Mouse (Mus musculus): ENCODE measurements around the gene Stk24. TPM values are rescaled to one million over a fixed set of nuclear protein-coding genes. Genes with fewer than 3 reads are reported as not detected.
A peak's percentile ranks its signal among the peaks of the same experiment; 100 is the strongest.

The Stk24 gene
- polyA plus RNA-seq, 1 experiment from 2014 or later = 15.2 TPM

DNA sequence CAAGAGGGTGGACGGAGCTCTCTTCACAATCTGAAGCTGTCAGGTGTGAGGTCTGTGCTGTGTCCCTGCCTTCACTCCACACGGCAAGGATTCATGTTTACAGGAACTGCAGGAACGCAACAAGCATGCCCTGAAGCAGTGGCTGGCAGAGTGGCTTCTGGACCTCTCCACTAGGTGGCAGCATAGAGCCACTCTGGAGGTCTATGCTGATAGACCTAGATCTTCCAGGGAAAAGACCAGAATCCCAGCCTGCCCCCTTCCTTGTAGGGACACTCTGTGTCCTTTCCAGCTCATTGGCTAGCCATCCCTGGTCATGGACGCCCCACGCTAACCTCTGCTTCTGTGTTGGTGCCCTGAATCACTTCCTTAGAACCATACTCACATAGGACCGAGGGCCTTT, 100.7 kb downstream of the Stk24 start:
- H3K4me3 ChIP-seq (replicated peaks) = no peak overlapping the region
- H3K4me2 ChIP-seq = no peak overlapping the region
- no peak overlapping the region for H3K27ac ChIP-seq (replicated peaks)
- ATAC-seq (ENCODE audit: low FRiP score) = peak; percentile 75
- peaks cover 68% of the 10 kb centered on the region for H3K36me3 ChIP-seq
- H3K9ac ChIP-seq (replicated peaks) = no peak overlapping the region
- WGBS = 33% methylated on average over 6 of the region's 6 CpGs
- no peaks in the 10 kb centered on the region for H3K27me3 ChIP-seq (replicated peaks)
- 0 out of 2 replicates have a peak, but pooled peaks cover 3% of the 10 kb centered on the region for H3K4me1 ChIP-seq
- H3K9me3 ChIP-seq (replicated peaks) = no peaks in the 10 kb centered on the region

DNA sequence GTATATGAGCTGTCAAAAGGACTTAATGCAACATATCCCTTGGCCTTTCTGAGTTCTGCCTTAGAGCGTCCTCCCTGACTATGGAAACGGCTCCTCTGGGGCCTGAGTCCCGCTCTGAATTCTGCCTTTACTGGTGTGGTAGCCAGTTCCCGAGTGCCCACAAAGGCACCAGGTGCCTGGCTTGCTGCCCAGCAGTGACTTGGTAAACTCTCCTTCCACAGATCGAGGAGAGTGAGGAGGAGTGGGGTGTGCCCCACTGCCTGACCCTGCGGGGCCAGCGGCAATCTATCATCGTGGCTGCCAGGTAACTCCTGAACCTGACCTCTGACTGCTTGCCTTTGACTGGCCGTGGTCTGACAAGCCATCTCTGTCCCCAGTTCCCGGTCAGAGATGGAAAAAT, 103.8 kb downstream of the Stk24 start:
- Histone ChIP-seq H3K9me3 (replicated peaks) (no peaks in the 10 kb centered on the region), H3K36me3 (peaks cover 64% of the 10 kb centered on the region), H3K9ac (replicated peaks) (no peak overlapping the region), H3K4me3 (replicated peaks) (no peak overlapping the region), H3K4me1 (0 out of 2 replicates have a peak, but pooled peaks cover 3% of the 10 kb centered on the region), H3K4me2 (no peak overlapping the region), H3K27ac (replicated peaks) (no peak overlapping the region), H3K27me3 (replicated peaks) (no peaks in the 10 kb centered on the region)
- WGBS = 74% methylated on average over 10 of the region's 10 CpGs
- no peak for ATAC-seq (ENCODE audit: low FRiP score)

DNA sequence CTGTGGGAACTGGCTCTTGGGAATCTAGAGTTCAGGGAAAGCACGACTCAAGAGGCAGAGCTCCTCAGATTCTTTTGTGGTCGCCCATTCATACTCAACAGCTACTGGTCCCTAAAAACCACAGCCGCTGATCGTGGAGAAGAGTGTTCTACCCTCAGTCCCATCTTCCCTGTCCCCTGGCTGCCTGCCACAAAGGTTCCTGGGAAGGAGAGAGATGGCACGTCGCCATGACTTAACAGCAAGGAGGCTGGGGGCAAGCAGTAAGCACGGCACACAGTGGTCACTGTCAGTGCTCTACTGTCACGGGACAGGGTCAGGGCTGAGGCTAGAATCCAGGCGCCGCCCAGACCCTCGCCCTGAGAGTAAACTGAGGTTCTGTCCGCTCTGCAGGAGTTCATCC, 104.8 kb downstream of the Stk24 start:
- H3K4me1 ChIP-seq = 0 out of 2 replicates have a peak, but pooled peaks cover 3% of the 10 kb centered on the region
- H3K9ac ChIP-seq (replicated peaks) = no peak overlapping the region
- H3K4me2 ChIP-seq = no peak overlapping the region
- WGBS = 81% methylated on average over 12 of the region's 12 CpGs
- no peak overlapping the region for H3K4me3 ChIP-seq (replicated peaks)
- H3K27ac ChIP-seq (replicated peaks) = no peak overlapping the region
- no peak for ATAC-seq (ENCODE audit: low FRiP score)
- H3K36me3 ChIP-seq = peaks cover 59% of the 10 kb centered on the region
- H3K27me3 ChIP-seq (replicated peaks) = no peaks in the 10 kb centered on the region
- no peaks in the 10 kb centered on the region for H3K9me3 ChIP-seq (replicated peaks)

- no peak for ATAC-seq (ENCODE audit: low FRiP score)
- Histone ChIP-seq H3K27ac (replicated peaks) (no peak overlapping the region), H3K27me3 (replicated peaks) (no peaks in the 10 kb centered on the region), H3K4me2 (no peak overlapping the region), H3K4me3 (replicated peaks) (no peak overlapping the region), H3K9ac (replicated peaks) (no peak overlapping the region), H3K36me3 (peaks cover 44% of the 10 kb centered on the region), H3K4me1 (no peaks in the 10 kb centered on the region), H3K9me3 (replicated peaks) (no peaks in the 10 kb centered on the region)
- 90% methylated on average over 6 of the region's 6 CpGs for WGBS
These were observed 109.3 kb downstream of the Stk24 start for GRCm38 (mm10) chr14:121270490-121270889.

- no peaks in the 10 kb centered on the region for H3K27me3 ChIP-seq (replicated peaks)
- H3K4me1 ChIP-seq = no peaks in the 10 kb centered on the region
- 91% methylated on average over 8 of the region's 8 CpGs for WGBS
- no peaks in the 10 kb centered on the region for H3K9me3 ChIP-seq (replicated peaks)
- H3K27ac ChIP-seq (replicated peaks) = no peak overlapping the region
- H3K4me3 ChIP-seq (replicated peaks) = no peak overlapping the region
- no peak overlapping the region for H3K9ac ChIP-seq (replicated peaks)
- no peak overlapping the region for H3K4me2 ChIP-seq
- peaks cover 35% of the 10 kb centered on the region for H3K36me3 ChIP-seq
- no peak for ATAC-seq (ENCODE audit: low FRiP score)
These were observed 112.0 kb downstream of the Stk24 start for GRCm38 (mm10) chr14:121267801-121268200.

DNA sequence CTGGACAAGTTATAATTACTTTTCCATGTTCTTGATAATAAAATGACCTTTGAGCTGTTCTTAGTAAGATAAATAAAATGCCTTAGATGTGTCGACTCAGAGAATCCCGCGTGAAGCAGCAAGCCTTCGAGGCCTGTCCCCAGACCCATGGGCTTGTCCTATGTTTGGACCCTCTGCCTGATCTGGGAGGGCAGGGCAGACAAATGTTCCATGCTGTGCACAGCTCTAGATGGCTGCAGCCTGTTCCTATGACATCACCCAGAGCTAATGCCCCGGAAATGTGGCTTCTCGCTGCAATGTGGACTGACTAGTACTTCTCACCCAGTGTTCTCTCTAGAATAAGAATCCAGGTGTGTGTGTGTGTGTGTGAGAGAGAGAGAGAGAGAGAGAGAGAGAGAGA, 115.4 kb downstream of the Stk24 start:
- Histone ChIP-seq H3K4me2 (no peak overlapping the region), H3K9me3 (replicated peaks) (no peaks in the 10 kb centered on the region), H3K4me1 (no peaks in the 10 kb centered on the region), H3K27ac (replicated peaks) (no peak overlapping the region), H3K36me3 (peaks cover 15% of the 10 kb centered on the region), H3K27me3 (replicated peaks) (no peaks in the 10 kb centered on the region), H3K4me3 (replicated peaks) (no peak overlapping the region), H3K9ac (replicated peaks) (no peak overlapping the region)
- ATAC-seq (ENCODE audit: low FRiP score) = no peak
- WGBS = 86% methylated on average over 6 of the region's 6 CpGs

DNA sequence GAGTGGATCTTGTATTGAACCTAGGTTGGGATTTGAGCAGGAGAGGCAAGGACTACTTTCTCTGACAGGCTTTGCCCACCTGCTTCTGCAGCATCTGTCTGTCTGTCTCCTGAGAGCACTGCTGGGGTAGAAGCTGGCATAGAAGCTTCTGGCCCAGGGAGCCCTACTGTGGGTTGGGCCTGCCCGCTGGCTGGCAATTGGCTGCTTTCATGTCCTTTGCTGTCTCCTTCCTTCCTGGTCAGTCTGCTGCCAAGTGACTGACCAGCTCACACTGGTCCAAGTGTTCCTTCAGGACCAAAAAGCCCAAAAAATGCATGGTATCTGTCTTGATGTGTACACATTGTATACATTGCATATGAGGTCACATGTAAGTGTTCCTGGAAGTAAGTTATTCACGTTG, 115.9 kb downstream of the Stk24 start:
- WGBS = 81% methylated on average over 2 of the region's 2 CpGs
- no peaks in the 10 kb centered on the region for H3K9me3 ChIP-seq (replicated peaks)
- H3K9ac ChIP-seq (replicated peaks) = no peak overlapping the region
- no peak for ATAC-seq (ENCODE audit: low FRiP score)
- no peaks in the 10 kb centered on the region for H3K4me1 ChIP-seq
- H3K4me2 ChIP-seq = no peak overlapping the region
- H3K36me3 ChIP-seq = peaks cover 15% of the 10 kb centered on the region
- H3K4me3 ChIP-seq (replicated peaks) = no peak overlapping the region
- no peaks in the 10 kb centered on the region for H3K27me3 ChIP-seq (replicated peaks)
- no peak overlapping the region for H3K27ac ChIP-seq (replicated peaks)

GRCm38 (mm10) chr14:121262606-121263005, 117.2 kb downstream of the Stk24 start:
- no peak overlapping the region for H3K4me3 ChIP-seq (replicated peaks)
- H3K27ac ChIP-seq (replicated peaks) = no peak overlapping the region
- H3K4me1 ChIP-seq = no peaks in the 10 kb centered on the region
- H3K4me2 ChIP-seq = no peak overlapping the region
- H3K27me3 ChIP-seq (replicated peaks) = no peaks in the 10 kb centered on the region
- H3K36me3 ChIP-seq = peaks cover 9% of the 10 kb centered on the region
- WGBS = 77% methylated on average over 4 of the region's 4 CpGs
- H3K9me3 ChIP-seq (replicated peaks) = no peaks in the 10 kb centered on the region
- no peak overlapping the region for H3K9ac ChIP-seq (replicated peaks)
- no peak for ATAC-seq (ENCODE audit: low FRiP score)

- Histone ChIP-seq H3K27ac (replicated peaks) (no peak overlapping the region), H3K9me3 (replicated peaks) (no peaks in the 10 kb centered on the region), H3K4me2 (no peak overlapping the region), H3K4me1 (no peaks in the 10 kb centered on the region), H3K36me3 (peaks cover 13% of the 10 kb centered on the region), H3K27me3 (replicated peaks) (no peaks in the 10 kb centered on the region), H3K4me3 (replicated peaks) (no peak overlapping the region), H3K9ac (replicated peaks) (no peak overlapping the region)
- ATAC-seq (ENCODE audit: low FRiP score) = no peak
- WGBS = 78% methylated on average over 5 of the region's 5 CpGs
These were observed 118.5 kb downstream of the Stk24 start for GRCm38 (mm10) chr14:121261229-121261879.

DNA sequence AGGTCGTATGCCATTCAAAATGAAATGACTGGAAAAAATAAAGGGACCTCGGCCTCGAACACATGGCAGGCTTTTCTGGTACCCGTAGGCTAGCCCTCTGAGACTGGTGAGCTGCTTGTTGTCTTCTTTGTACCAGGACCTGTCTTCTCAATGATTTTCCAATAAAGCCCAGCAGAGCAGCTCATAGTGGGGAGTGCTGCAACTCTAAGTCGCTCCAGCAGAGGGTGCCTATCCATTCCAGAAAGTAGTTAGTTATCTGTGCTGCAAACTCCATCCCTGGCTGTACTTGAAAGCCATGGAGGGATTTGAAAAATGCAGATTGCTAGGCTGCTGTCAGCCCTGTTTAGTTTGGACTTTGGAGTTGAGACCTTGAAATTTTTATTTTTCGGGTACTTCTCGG, 120.0 kb downstream of the Stk24 start:
- H3K9me3 ChIP-seq (replicated peaks) = no peaks in the 10 kb centered on the region
- peak; percentile 67 for ATAC-seq (ENCODE audit: low FRiP score)
- H3K27ac ChIP-seq (replicated peaks) = no peak overlapping the region
- H3K4me1 ChIP-seq = no peaks in the 10 kb centered on the region
- peaks cover 16% of the 10 kb centered on the region; the same call in 1 of the 2 replicates for H3K36me3 ChIP-seq
- no peaks in the 10 kb centered on the region for H3K27me3 ChIP-seq (replicated peaks)
- H3K4me3 ChIP-seq (replicated peaks) = no peak overlapping the region
- no peak overlapping the region for H3K4me2 ChIP-seq
- H3K9ac ChIP-seq (replicated peaks) = no peak overlapping the region
- WGBS = 63% methylated on average over 7 of the region's 7 CpGs

GRCm38 (mm10) chr14:121259332-121259731, 120.5 kb downstream of the Stk24 start:
- H3K4me3 ChIP-seq (replicated peaks) = no peak overlapping the region
- 63% methylated on average over 11 of the region's 11 CpGs for WGBS
- no peak overlapping the region for H3K9ac ChIP-seq (replicated peaks)
- H3K27ac ChIP-seq (replicated peaks) = no peak overlapping the region
- no peaks in the 10 kb centered on the region for H3K9me3 ChIP-seq (replicated peaks)
- H3K4me2 ChIP-seq = no peak overlapping the region
- ATAC-seq (ENCODE audit: low FRiP score) = 0 out of 2 replicates have a peak, but pooled peaks have one; percentile 43
- H3K27me3 ChIP-seq (replicated peaks) = no peaks in the 10 kb centered on the region
- H3K36me3 ChIP-seq = peaks cover 16% of the 10 kb centered on the region; the same call in 1 of the 2 replicates
- no peaks in the 10 kb centered on the region for H3K4me1 ChIP-seq

DNA sequence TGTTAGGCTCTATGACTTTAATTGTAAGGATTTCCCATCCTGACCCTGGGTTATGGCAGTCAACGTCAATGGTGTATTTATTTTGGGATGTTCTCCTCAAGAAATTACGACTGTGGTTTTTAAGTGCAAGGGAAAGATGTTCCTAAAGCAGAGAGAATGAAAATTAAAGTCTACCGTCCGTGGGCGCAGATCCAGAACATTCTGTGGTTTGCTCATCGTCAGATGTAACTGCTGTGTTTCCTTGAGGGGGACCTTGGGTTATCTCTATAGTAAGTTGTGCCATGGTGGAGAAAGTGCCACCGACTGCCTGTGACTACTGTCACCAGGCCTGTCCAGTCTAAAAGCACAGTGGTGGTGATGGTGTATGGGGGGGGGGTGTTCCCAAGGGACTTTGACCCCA, 122.9 kb downstream of the Stk24 start:
- peaks cover 16% of the 10 kb centered on the region; the same call in 1 of the 2 replicates for H3K36me3 ChIP-seq
- 91% methylated on average over 7 of the region's 7 CpGs for WGBS
- H3K9ac ChIP-seq (replicated peaks) = no peak overlapping the region
- no peaks in the 10 kb centered on the region for H3K4me1 ChIP-seq
- H3K9me3 ChIP-seq (replicated peaks) = no peaks in the 10 kb centered on the region
- no peaks in the 10 kb centered on the region for H3K27me3 ChIP-seq (replicated peaks)
- ATAC-seq (ENCODE audit: low FRiP score) = no peak
- no peak overlapping the region for H3K27ac ChIP-seq (replicated peaks)
- H3K4me2 ChIP-seq = no peak overlapping the region
- H3K4me3 ChIP-seq (replicated peaks) = no peak overlapping the region
